Mouse (Mus musculus): ENCODE results near the gene Mapkap1.

DNA sequence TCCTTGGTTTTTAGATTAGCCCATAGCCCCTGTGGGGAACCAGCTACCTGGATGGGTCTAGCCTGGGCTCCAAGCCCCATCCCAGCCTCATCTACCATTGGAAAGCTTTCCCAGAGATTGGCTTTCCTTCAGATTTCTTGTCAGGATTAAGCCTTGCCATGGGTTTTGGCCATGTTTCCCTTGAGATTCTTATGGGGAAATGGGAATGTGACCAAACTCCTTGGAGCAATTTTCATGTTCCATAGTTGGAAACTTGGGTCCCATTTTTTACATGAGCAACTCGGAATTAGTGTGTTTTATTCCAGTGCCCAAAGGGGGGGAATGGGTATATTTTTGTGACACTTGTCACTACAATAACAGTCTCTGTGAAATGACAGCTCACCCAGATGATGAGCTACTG, 125.8 kb downstream of the Mapkap1 start:
- TF ChIP-seq POLR2A (IDR thresholded peaks at IDR 0.05; ENCODE audit: extremely low read depth, insufficient read depth, low read length) (no peak), CTCF (IDR thresholded peaks at IDR 0.05; ENCODE audit: low read depth, low read length) (no peak)

Measured in liver, adult 2 months (tissue).